Mouse (Mus musculus): ENCODE data around the gene Gm10134. TPM values are rescaled to one million over a fixed set of nuclear protein-coding genes. Genes with fewer than 3 reads are reported as not detected.
A peak's percentile ranks its signal among the peaks of the same experiment; 100 is the strongest.
"Not testable (repeated sequence)": the region's sequence is repeated elsewhere in the genome, so short reads cannot be mapped to it uniquely, and the experiment has no call there.

The Gm10134 gene
- total and polyA plus RNA-seq, 2 experiments, result not detected

DNA sequence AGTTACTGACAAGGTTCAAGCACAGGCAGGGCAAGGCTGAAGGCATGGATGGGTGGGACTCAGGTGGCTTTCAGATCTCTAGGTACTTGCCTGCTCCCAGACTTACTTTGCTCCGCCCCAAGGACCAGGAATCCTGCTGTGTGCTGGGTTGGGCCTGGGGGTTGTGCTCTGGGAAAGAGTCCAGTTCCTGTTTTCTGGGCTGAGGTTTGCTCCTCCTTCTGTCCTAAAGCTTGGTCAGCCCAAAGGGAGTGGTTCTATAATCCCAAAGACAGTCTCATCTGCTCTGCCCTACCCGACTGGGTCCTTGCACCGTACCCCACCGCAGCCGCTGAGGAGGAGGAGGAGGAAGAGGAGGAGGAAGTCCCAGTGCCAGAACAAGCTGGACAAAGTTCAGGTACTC lies 9.2 kb upstream of the Gm10134 start, which contains the start of gene Gbgt1:
Gene Gbgt1 (plus strand): TSS at position 221 of the 400 bp plus-strand sequence.
- TF ChIP-seq CTCF (IDR thresholded peaks at IDR 0.05; ENCODE audit: low read depth, low read length) (no peak), POLR2A (IDR thresholded peaks at IDR 0.05; ENCODE audit: extremely low read depth, insufficient read depth, low read length) (no peak)
- Histone ChIP-seq H3K27ac (replicated peaks; ENCODE audit: insufficient read depth, low read depth, low read length) (no peak within 1 kb of the TSS), H3K36me3 (ENCODE audit: control insufficient read depth, insufficient read depth, low read length) (no peaks in the 10 kb centered on the region), H3K79me2 (ENCODE audit: control insufficient read depth, insufficient read depth, low read length) (no peaks in the 10 kb centered on the region), H3K4me1 (ENCODE audit: control insufficient read depth, insufficient read depth, low read length) (no peaks in the 10 kb centered on the region), H3K27me3 (ENCODE audit: control insufficient read depth, insufficient read depth, low read length) (no peaks in the 10 kb centered on the region), H3K4me3 (ENCODE audit: insufficient read depth, low read depth, low read length) (peak within 1 kb of the TSS; percentile 46), H3K9ac (ENCODE audit: low read depth, low read length) (no peak within 1 kb of the TSS)
- 84% methylated on average over 5 of the region's 5 CpGs for WGBS
- no peak for DNase-seq (ENCODE audit: extremely low read depth, low read depth, low spot score)

DNA sequence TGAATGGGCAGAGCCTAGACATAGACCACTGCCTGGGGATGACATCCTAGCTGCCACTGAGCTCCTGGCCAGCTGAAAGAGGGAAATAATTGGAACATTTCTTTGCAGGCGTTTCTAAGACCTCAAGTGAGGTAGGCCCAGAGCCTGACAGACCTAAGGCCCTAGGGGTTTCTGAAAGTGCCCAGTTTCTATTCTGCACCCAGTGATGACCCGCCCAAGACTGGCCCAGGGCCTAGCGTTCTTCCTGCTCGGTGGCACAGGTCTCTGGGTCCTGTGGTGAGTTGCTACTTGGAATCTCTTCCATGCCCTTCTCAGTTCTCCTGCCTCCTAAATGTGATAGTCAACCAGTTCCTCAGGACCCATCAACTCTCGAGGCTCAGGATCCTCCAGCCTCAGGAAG lies 8.3 kb upstream of the Gm10134 start:
- no peak for DNase-seq (ENCODE audit: extremely low read depth, low read depth, low spot score)
- Histone ChIP-seq H3K79me2 (ENCODE audit: control insufficient read depth, insufficient read depth, low read length) (no peaks in the 10 kb centered on the region), H3K9ac (ENCODE audit: low read depth, low read length) (no peak overlapping the region), H3K36me3 (ENCODE audit: control insufficient read depth, insufficient read depth, low read length) (no peaks in the 10 kb centered on the region), H3K4me1 (ENCODE audit: control insufficient read depth, insufficient read depth, low read length) (no peaks in the 10 kb centered on the region), H3K4me3 (ENCODE audit: insufficient read depth, low read depth, low read length) (no peak overlapping the region), H3K27me3 (ENCODE audit: control insufficient read depth, insufficient read depth, low read length) (no peaks in the 10 kb centered on the region), H3K27ac (replicated peaks; ENCODE audit: insufficient read depth, low read depth, low read length) (no peak overlapping the region)
- WGBS, result 82% methylated on average over 5 of the region's 5 CpGs
- no peak for TF ChIP-seq CTCF (IDR thresholded peaks at IDR 0.05; ENCODE audit: low read depth, low read length)
- no peak for TF ChIP-seq POLR2A (IDR thresholded peaks at IDR 0.05; ENCODE audit: extremely low read depth, insufficient read depth, low read length)

DNA sequence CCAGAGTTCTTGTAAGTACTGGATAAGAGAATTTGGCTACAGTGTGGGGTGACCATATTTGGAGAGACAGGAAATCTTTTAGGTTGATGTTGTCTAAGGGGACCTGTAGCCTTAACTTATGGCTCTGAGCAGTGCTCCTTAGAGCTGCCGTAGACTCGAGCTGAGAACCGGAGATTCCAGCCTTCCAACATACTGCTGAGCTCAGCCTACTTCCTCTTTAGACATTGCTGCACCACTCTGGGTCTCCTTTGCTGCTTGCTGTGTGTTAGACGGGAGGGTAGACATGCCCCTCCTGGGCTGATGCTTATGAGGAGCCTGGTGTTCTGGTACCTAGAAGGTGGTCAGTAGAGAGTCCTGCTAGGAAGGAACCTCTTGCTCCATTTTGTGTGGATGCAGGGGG lies 7.5 kb upstream of the Gm10134 start:
- Histone ChIP-seq H3K27me3 (ENCODE audit: control insufficient read depth, insufficient read depth, low read length) (no peaks in the 10 kb centered on the region), H3K4me1 (ENCODE audit: control insufficient read depth, insufficient read depth, low read length) (no peaks in the 10 kb centered on the region), H3K79me2 (ENCODE audit: control insufficient read depth, insufficient read depth, low read length) (no peaks in the 10 kb centered on the region), H3K27ac (replicated peaks; ENCODE audit: insufficient read depth, low read depth, low read length) (no peak overlapping the region), H3K4me3 (ENCODE audit: insufficient read depth, low read depth, low read length) (no peak overlapping the region), H3K9ac (ENCODE audit: low read depth, low read length) (no peak overlapping the region), H3K36me3 (ENCODE audit: control insufficient read depth, insufficient read depth, low read length) (no peaks in the 10 kb centered on the region)
- WGBS, result 84% methylated on average over 4 of the region's 4 CpGs
- TF ChIP-seq CTCF (IDR thresholded peaks at IDR 0.05; ENCODE audit: low read depth, low read length) (no peak), POLR2A (IDR thresholded peaks at IDR 0.05; ENCODE audit: extremely low read depth, insufficient read depth, low read length) (no peak)
- DNase-seq (ENCODE audit: extremely low read depth, low read depth, low spot score), result no peak

DNA sequence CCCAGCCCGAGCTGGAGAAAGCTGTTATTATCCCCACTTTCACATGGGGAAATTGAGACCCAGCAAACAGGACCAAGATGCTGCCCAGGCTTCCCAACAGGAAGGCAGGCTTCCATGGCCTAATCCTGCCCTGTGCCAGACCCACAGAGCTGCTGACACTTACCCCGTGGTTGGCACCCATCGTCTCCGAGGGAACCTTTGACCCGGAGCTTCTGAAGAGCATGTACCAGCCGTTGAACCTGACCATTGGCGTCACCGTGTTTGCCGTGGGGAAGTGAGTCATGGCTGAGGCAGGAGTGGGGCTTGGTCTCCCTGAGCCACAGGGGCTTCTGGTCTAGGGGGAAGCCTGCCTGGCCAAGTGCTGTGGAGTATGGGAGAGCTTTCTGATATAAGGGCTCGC lies 2.9 kb upstream of the Gm10134 start:
- H3K4me1 ChIP-seq (ENCODE audit: control insufficient read depth, insufficient read depth, low read length), result no peaks in the 10 kb centered on the region
- TF ChIP-seq CTCF (IDR thresholded peaks at IDR 0.05; ENCODE audit: low read depth, low read length) (no peak), POLR2A (IDR thresholded peaks at IDR 0.05; ENCODE audit: extremely low read depth, insufficient read depth, low read length) (no peak)
- H3K27ac ChIP-seq (replicated peaks; ENCODE audit: insufficient read depth, low read depth, low read length), result no peak overlapping the region
- no peak overlapping the region for H3K4me3 ChIP-seq (ENCODE audit: insufficient read depth, low read depth, low read length)
- 0 out of 2 replicates have a peak, but pooled peaks cover 2% of the 10 kb centered on the region for H3K27me3 ChIP-seq (ENCODE audit: control insufficient read depth, insufficient read depth, low read length)
- 71% methylated on average over 10 of the region's 10 CpGs for WGBS
- no peak overlapping the region for H3K9ac ChIP-seq (ENCODE audit: low read depth, low read length)
- no peak for DNase-seq (ENCODE audit: extremely low read depth, low read depth, low spot score)
- no peaks in the 10 kb centered on the region for H3K36me3 ChIP-seq (ENCODE audit: control insufficient read depth, insufficient read depth, low read length)
- no peaks in the 10 kb centered on the region for H3K79me2 ChIP-seq (ENCODE audit: control insufficient read depth, insufficient read depth, low read length)

DNA sequence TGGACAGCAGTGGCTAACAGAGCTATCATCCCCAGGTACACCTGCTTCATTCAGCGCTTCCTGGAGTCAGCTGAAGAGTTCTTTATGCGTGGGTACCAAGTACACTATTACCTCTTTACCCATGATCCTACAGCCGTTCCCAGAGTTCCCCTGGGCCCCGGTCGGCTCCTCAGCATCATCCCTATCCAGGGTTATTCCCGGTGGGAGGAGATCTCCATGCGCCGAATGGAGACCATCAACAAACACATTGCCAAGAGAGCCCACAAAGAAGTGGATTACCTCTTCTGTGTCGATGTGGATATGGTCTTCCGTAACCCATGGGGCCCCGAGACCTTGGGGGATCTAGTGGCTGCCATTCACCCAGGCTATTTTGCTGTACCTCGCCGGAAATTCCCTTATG lies 1.2 kb upstream of the Gm10134 start:
- no peak overlapping the region for H3K27ac ChIP-seq (replicated peaks; ENCODE audit: insufficient read depth, low read depth, low read length)
- H3K27me3 ChIP-seq (ENCODE audit: control insufficient read depth, insufficient read depth, low read length), result 0 out of 2 replicates have a peak, but pooled peaks cover 2% of the 10 kb centered on the region
- H3K4me3 ChIP-seq (ENCODE audit: insufficient read depth, low read depth, low read length), result no peak overlapping the region
- H3K4me1 ChIP-seq (ENCODE audit: control insufficient read depth, insufficient read depth, low read length), result no peaks in the 10 kb centered on the region
- DNase-seq (ENCODE audit: extremely low read depth, low read depth, low spot score), result no peak
- H3K9ac ChIP-seq (ENCODE audit: low read depth, low read length), result no peak overlapping the region
- no peaks in the 10 kb centered on the region for H3K36me3 ChIP-seq (ENCODE audit: control insufficient read depth, insufficient read depth, low read length)
- TF ChIP-seq POLR2A (IDR thresholded peaks at IDR 0.05; ENCODE audit: extremely low read depth, insufficient read depth, low read length), result no peak
- TF ChIP-seq CTCF (IDR thresholded peaks at IDR 0.05; ENCODE audit: low read depth, low read length), result no peak
- WGBS, result 85% methylated on average over 13 of the region's 13 CpGs
- no peaks in the 10 kb centered on the region for H3K79me2 ChIP-seq (ENCODE audit: control insufficient read depth, insufficient read depth, low read length)

DNA sequence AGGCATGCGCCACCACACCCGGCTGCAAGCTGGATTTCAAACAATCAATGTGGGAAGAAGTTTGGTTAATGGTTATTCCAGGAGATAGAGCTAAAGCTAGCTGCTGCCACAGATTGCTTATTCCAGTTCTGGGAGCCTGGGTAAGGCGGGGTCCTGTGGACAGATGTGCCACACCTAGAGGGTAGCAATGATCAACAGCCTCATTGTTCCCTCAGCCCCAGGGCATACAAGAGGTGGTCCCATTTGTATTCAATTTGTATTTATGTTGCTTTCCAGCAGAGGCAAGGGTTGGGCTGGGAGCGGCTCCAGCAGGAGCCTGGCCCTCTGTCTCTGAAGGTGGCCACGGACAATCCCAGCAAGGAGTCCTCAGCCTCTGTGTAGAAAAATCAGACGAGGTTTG lies 396 bp downstream of the Gm10134 start:
- Histone ChIP-seq H3K79me2 (ENCODE audit: control insufficient read depth, insufficient read depth, low read length) (no peaks in the 10 kb centered on the region), H3K36me3 (ENCODE audit: control insufficient read depth, insufficient read depth, low read length) (no peaks in the 10 kb centered on the region), H3K27me3 (ENCODE audit: control insufficient read depth, insufficient read depth, low read length) (0 out of 2 replicates have a peak, but pooled peaks cover 2% of the 10 kb centered on the region), H3K9ac (ENCODE audit: low read depth, low read length) (no peak overlapping the region), H3K4me3 (ENCODE audit: insufficient read depth, low read depth, low read length) (no peak overlapping the region), H3K27ac (replicated peaks; ENCODE audit: insufficient read depth, low read depth, low read length) (no peak overlapping the region), H3K4me1 (ENCODE audit: control insufficient read depth, insufficient read depth, low read length) (no peaks in the 10 kb centered on the region)
- 83% methylated on average over 6 of the region's 6 CpGs for WGBS
- no peak for TF ChIP-seq CTCF (IDR thresholded peaks at IDR 0.05; ENCODE audit: low read depth, low read length)
- no peak for TF ChIP-seq POLR2A (IDR thresholded peaks at IDR 0.05; ENCODE audit: extremely low read depth, insufficient read depth, low read length)
- DNase-seq (ENCODE audit: extremely low read depth, low read depth, low spot score), result no peak

DNA sequence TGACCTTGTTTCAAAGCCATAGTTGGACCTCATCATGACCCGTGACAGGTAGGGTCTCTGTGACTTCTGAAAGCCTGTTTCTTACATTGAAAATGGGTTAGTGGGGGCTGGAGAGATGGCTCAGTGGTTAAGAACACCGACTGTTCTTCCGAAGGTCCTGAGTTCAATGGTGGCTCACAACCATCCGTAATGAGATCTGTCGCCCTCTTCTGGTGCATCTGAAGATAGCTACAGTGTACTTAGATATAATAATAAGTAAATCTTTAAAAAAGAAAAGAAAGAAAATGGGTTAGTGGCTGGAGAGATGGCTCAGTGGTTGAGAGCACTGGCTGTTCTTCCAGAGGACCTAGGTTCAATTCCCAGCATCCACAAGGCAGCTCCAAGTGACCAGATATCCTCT lies 5.7 kb downstream of the Gm10134 start:
- not testable (repeated sequence) for H3K36me3 ChIP-seq (ENCODE audit: control insufficient read depth, insufficient read depth, low read length); H3K4me1 ChIP-seq (ENCODE audit: control insufficient read depth, insufficient read depth, low read length); H3K27ac ChIP-seq (replicated peaks; ENCODE audit: insufficient read depth, low read depth, low read length); H3K9ac ChIP-seq (ENCODE audit: low read depth, low read length); H3K79me2 ChIP-seq (ENCODE audit: control insufficient read depth, insufficient read depth, low read length); DNase-seq (ENCODE audit: extremely low read depth, low read depth, low spot score); H3K27me3 ChIP-seq (ENCODE audit: control insufficient read depth, insufficient read depth, low read length); H3K4me3 ChIP-seq (ENCODE audit: insufficient read depth, low read depth, low read length)
- 58% methylated on average over 5 of the region's 5 CpGs for WGBS
